Mouse (Mus musculus): ENCODE measurements around the gene Soat2.

GRCm38 (mm10) chr15:102102548-102103121 lies 47.7 kb upstream of the Soat2 start:
- TF ChIP-seq CTCF (IDR thresholded peaks at IDR 0.05; ENCODE audit: low read depth) (no peak), EP300 (IDR thresholded peaks at IDR 0.05; ENCODE audit: low read depth) (no peak)

Data from liver, postnatal 0 days (tissue).